Mouse (Mus musculus) testis, postnatal 14 days (tissue): ENCODE results near the gene Tecpr1.
A peak's percentile ranks its signal among the peaks of the same experiment; 100 is the strongest.

ENCODE experiments used
- DNase-seq: peaks from one replicate; pipeline ENCODE4 v3.0.0; 2021; ENCODE audit warnings: low spot score

Gene Tecpr1

GRCm38 (mm10) chr5:144214453-144214852 is 9.0 kb downstream of the Tecpr1 start:
- no peak for DNase-seq

GRCm38 (mm10) chr5:144207478-144207877 is 15.9 kb downstream of the Tecpr1 start:
- DNase-seq = no peak

- no peak for DNase-seq
Observed at GRCm38 (mm10) chr5:144206069-144206468, 17.3 kb downstream of the Tecpr1 start.

- DNase-seq = no peak
Observed at GRCm38 (mm10) chr5:144204911-144205310, 18.5 kb downstream of the Tecpr1 start.

DNA sequence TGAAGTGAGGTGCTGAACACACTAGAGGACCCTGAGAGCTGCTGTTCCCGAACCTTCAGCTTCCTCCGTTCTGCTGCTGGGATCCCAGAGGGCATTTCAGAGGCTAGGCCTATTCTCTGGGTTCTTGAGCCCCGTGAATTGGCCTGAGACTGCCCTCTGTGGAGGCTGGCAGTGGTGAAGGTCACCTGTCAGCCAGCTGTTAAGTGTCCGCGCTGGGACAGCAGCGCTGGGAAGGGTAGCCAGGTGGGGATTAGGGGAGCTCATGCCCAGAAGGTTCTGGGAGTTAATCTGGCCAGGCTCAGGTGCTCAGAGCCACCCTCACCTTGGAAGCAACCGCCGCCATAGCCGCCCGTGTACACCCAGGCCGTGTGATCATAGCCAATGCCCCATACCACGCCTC is 19.1 kb downstream of the Tecpr1 start:
- DNase-seq = no peak

- no peak for DNase-seq
Observed at GRCm38 (mm10) chr5:144203398-144203959, 19.9 kb downstream of the Tecpr1 start.

DNA sequence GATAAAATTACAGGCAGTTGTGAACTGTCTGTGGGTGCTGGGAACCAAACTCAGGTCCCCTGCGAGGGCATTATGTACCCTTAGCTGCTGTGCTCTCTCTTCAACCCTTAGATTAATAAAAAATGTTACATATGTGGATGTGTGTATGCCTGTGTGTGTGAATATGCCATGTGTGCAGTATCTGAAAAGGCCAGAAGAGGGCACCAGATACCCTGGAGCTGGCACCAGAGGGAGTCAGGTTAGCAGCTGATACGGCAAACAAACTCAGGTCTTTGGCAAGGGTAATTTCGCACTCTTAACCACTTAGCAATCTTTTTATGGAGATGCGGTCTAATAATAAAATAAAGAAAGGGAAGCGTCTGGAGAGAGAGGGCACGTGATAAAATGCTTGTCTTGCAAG is 21.0 kb downstream of the Tecpr1 start:
- no peak for DNase-seq

- no peak for DNase-seq
Observed at GRCm38 (mm10) chr5:144200616-144201015, 22.8 kb downstream of the Tecpr1 start.

GRCm38 (mm10) chr5:144195567-144195966 is 27.8 kb downstream of the Tecpr1 start:
- DNase-seq = no peak

DNA sequence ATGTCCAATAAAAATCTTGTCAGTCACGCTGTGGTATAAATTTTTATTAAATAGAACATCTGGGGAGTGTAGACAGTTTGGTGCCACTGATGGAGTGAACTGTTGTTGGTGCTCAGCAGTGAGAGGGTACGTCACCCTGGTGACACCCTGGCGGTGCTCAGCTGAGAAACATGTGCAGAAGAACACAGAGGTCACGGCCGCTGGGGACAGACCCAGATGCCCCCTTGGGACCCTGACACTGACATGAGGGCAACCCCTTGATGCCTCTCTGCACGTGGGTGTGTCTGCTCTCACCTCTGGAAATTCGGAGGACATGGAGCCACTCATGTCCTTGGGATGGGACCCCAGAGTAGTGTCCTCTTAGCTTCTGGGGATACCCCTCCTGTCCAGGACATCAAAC is 29.0 kb downstream of the Tecpr1 start:
- DNase-seq = no peak

- DNase-seq = no peak
Observed at GRCm38 (mm10) chr5:144192673-144193072, 30.7 kb downstream of the Tecpr1 start.

DNA sequence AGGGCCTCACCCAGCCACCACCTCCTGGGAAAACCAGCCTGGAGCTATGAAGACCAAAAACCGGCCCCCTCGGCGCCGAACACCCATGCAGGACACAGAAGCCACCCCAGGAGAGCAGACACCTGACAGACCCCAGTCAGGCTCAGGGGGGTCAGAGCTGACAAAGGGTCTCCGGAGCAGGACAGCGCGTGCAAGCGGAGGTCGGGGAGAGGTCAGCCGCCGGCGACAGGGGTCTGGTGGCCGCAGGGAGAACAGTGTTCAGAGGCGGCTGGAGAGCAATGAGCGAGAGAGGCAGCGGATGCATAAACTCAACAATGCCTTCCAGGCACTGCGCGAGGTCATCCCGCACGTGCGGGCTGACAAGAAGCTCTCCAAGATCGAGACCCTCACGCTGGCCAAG is 32.4 kb downstream of the Tecpr1 start:
- DNase-seq = no peak

DNA sequence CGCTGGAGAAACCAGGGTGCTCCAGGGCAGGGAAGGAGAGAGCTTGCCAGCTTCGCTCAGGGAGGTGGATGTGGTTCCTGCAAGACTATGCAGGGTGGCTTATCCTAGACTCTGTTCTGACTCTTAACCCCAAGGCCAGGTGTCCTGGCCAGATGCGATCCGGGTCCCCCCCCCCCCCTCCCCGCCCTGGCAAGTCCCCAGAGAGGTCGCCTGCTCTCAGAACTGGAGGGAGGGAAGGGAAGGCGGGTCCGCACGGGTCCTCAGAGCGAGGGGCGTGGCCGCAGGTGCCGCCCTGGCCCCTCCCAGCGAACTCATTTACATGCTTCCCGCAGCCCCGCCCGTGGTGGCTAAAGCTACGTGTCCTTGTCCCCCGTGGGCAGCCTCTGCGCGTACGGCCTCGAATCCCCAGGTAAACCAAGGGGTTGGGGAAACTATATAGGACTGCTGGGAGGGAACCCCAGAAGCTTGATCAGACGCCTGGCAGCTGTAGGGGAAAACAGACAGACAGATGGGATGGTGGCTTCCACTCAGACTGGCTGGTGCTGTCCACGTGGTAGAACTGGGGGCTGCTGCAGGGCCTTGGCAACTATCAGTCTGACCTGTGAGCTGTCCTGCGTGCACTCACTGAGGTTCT is 33.3 kb downstream of the Tecpr1 start, which contains the start of gene Bhlha15:
Gene Bhlha15 (plus strand): TSS at position 337 of the 634 bp plus-strand sequence.
- peak; percentile 49 for DNase-seq

DNA sequence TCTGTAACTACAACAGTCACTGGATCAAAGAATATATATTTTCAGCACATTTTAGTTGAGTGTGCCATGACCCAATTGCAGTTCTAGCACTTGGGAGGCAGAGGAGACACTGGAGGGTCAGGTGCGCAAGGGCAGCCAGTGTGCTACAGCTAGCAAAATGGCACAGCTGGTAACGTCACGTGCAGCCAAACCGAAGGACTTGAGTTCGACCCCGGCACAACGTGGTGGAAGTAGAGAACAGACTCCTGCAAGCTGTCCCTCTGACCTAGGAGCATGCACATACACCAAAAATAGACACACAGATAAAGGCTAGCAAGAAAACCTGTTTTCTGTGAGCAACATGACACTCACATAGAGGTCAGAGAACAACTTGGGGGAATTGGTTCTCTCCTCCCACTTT is 34.1 kb downstream of the Tecpr1 start:
- DNase-seq = no peak

DNA sequence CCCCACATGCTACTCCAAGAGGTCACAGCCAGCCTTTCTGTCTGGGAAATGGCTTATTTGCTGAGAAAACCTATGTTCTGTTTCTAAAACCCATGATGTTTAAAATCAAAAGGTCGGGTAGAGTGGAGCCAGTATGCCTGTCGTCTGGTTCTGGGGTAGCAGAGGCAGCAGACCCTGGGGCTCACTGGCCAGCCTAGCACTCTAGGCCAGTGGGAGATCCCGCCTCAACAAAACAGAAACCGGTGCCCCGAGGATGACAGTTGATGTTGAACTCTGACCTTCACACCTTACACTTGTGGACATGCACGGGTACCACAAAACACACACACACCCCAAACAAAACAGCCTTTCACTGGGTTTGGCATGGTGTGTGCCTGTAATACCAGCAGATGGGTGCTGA is 35.0 kb downstream of the Tecpr1 start:
- DNase-seq = no peak

DNA sequence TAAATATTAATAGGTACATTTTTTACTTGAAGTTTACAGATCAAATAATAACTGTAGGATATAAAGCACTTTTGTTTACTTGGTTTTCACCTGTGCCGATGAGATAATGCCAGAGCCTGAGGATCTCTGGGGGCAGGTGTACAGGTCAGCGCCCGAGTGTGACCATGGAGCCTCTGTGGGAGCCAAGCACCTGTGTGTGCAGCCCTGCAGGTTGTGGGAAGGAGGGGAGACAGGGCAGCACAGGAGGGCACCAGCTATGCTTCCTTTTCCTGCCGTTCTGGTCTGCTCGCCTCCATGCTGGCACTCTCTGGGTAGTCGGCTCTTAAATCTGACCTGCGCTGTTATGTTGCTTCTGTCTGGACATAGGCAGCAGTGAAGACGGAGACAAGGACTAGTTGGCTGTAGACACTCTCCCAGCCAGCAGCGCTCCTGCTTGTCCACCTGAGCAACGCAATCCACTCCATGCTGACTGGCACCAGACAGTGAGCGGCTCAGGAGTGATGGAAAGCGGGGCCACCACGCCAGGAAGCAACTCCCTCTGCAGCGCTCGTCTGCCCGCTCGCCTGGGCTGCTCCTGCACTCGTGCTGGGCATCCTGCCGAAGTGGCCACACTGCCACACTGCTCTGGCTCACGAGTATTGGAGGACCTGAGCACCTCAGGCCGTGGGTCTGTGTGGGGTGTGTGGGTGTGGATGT is 38.9 kb downstream of the Tecpr1 start:
- no peak for DNase-seq

- no peak for DNase-seq
Observed at GRCm38 (mm10) chr5:144183647-144184335, 39.6 kb downstream of the Tecpr1 start.

- DNase-seq = no peak
Observed at GRCm38 (mm10) chr5:144183248-144183559, 40.2 kb downstream of the Tecpr1 start.

DNA sequence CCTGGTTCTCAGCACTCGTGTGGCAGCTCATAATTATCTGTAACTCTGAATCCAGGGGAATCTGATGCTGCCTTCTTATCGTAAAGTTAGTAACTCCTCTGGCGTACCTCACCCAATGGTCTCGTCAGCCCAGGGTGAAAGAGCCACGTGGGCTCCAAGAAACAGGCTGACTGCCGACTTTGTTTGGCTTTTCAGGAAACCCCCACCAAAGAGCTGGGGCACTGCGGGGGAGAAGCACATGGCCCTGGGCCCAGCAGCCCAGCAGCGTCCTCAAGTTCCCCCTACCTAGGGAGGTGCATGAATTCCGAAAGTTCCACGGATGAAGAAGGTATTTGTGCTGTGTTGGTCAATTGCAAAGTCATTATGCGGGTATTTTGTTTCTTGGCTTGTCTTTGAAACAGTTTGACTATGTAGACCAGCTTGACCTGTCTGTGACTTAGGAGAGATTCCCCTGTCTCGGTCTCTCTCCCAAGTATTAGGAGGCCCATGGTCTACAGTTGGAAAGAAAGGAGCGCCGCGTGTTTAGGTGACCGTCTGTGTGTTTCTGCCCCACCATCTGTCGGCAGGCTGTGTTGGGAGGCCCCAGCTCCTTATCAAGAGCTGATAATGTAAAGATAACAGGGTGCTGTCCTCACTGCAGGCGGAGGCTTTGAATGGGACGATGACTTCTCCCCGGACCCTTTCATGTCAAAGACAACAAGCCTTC is 40.7 kb downstream of the Tecpr1 start:
- peak; percentile 40 for DNase-seq

DNA sequence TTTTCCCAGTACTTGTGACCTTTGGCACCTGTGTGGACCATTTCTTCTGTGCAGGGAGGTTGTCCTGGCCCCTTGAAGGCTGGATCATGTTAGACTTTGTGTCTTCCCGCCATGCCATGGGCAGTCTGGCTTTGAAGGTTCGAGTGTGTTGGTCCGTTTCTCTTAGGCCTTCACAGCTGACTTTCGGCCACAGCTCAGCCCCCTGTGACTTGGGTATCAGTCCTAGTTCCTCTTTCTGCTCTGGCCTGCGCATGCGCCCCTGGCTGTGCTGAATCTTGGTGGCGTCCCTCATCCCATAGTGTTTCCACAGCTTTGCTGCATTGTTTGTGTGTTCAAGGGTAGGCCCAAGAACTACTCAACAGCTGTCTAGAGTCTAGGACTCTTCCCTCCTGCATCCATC is 42.2 kb downstream of the Tecpr1 start:
- DNase-seq = no peak

DNA sequence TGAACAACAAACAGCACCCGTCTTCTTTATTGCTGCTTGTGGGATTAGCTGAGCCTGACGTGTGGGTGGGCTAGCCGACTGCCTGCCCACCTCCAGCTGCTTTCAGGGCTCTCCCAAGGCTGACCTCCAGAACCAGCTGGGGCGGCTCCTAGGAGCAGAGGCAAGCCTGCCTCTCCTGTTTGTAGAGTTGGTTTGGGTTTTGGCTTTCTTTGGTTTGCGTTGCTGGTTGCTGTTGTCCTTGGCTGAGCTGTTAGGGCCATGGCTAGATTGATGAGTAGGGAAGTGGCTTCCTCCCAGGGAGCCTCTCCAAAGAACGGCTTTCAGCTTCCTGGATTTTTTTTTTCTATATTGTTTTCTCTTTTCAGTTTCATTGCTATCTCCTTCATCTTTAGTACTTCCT is 45.2 kb downstream of the Tecpr1 start:
- DNase-seq = no peak

GRCm38 (mm10) chr5:144173648-144174047 is 49.8 kb downstream of the Tecpr1 start:
- DNase-seq = no peak
